Mouse (Mus musculus): ENCODE data around the gene Carhsp1.
A peak's percentile ranks its signal among the peaks of the same experiment; 100 is the strongest.

Gene Carhsp1

GRCm38 (mm10) chr16:8671551-8672349, at the start of gene Carhsp1:
TSS of gene Carhsp1 (minus strand) at chr16:8672155.
- peak; percentile 93 for DNase-seq (ENCODE audit: low spot score)

GRCm38 (mm10) chr16:8720447-8720846, 48.5 kb upstream of the Carhsp1 start:
- no peak for DNase-seq (ENCODE audit: low spot score)

GRCm38 (mm10) chr16:8717744-8718143, 45.8 kb upstream of the Carhsp1 start:
- DNase-seq (ENCODE audit: low spot score), result no peak

GRCm38 (mm10) chr16:8716300-8716699, 44.3 kb upstream of the Carhsp1 start:
- DNase-seq (ENCODE audit: low spot score), result no peak

GRCm38 (mm10) chr16:8715513-8716080, 43.6 kb upstream of the Carhsp1 start:
- DNase-seq (ENCODE audit: low spot score), result no peak

GRCm38 (mm10) chr16:8714851-8715250, 42.9 kb upstream of the Carhsp1 start:
- DNase-seq (ENCODE audit: low spot score), result no peak

- DNase-seq (ENCODE audit: low spot score), result no peak
These were observed 40.0 kb upstream of the Carhsp1 start for GRCm38 (mm10) chr16:8711998-8712397.

- no peak for DNase-seq (ENCODE audit: low spot score)
These were observed 28.6 kb upstream of the Carhsp1 start for GRCm38 (mm10) chr16:8700586-8700985.

GRCm38 (mm10) chr16:8699556-8699955, 27.6 kb upstream of the Carhsp1 start:
- no peak for DNase-seq (ENCODE audit: low spot score)

GRCm38 (mm10) chr16:8691206-8691605, 19.3 kb upstream of the Carhsp1 start:
- no peak for DNase-seq (ENCODE audit: low spot score)

GRCm38 (mm10) chr16:8689979-8690656, 18.2 kb upstream of the Carhsp1 start:
- no peak for DNase-seq (ENCODE audit: low spot score)

GRCm38 (mm10) chr16:8687559-8688112, 15.7 kb upstream of the Carhsp1 start:
- DNase-seq (ENCODE audit: low spot score), result no peak

- no peak for DNase-seq (ENCODE audit: low spot score)
These were observed 15.0 kb upstream of the Carhsp1 start for GRCm38 (mm10) chr16:8686871-8687535.

GRCm38 (mm10) chr16:8686121-8686870, 14.3 kb upstream of the Carhsp1 start:
- peak; percentile 70 for DNase-seq (ENCODE audit: low spot score)

- DNase-seq (ENCODE audit: low spot score), result no peak
These were observed 13.1 kb upstream of the Carhsp1 start for GRCm38 (mm10) chr16:8685087-8685486.

GRCm38 (mm10) chr16:8680470-8680869, 8.5 kb upstream of the Carhsp1 start, which contains the start of gene Gm5767:
TSS of gene Gm5767 (plus strand) at chr16:8680770.
- no peak for DNase-seq (ENCODE audit: low spot score)

- no peak for DNase-seq (ENCODE audit: low spot score)
These were observed 7.8 kb upstream of the Carhsp1 start for GRCm38 (mm10) chr16:8679780-8680179.

GRCm38 (mm10) chr16:8678676-8679075, 6.7 kb upstream of the Carhsp1 start:
- DNase-seq (ENCODE audit: low spot score), result no peak

- no peak for DNase-seq (ENCODE audit: low spot score)
These were observed 6.1 kb upstream of the Carhsp1 start for GRCm38 (mm10) chr16:8678035-8678434.

- peak; percentile 66 for DNase-seq (ENCODE audit: low spot score)
These were observed 4.8 kb upstream of the Carhsp1 start for GRCm38 (mm10) chr16:8676800-8677199.

GRCm38 (mm10) chr16:8676228-8676627, 4.3 kb upstream of the Carhsp1 start:
- no peak for DNase-seq (ENCODE audit: low spot score)

Measured in urinary bladder, postnatal 25 days (tissue).